Mouse (Mus musculus): ENCODE results near the gene Cd82. TPM values are rescaled to one million over a fixed set of nuclear protein-coding genes. Genes with fewer than 3 reads are reported as not detected.

The Cd82 gene
- polyA plus RNA-seq, 1 experiment from 2014 or later = 8.1 TPM

- Histone ChIP-seq H3K9ac (replicated peaks; ENCODE audit: low read depth, low read length) (no peak overlapping the region), H3K4me3 (ENCODE audit: low read depth, low read length) (no peak overlapping the region), H3K27me3 (ENCODE audit: control insufficient read depth, insufficient read depth, low read length) (peaks cover 5% of the 10 kb centered on the region; the same call in 1 of the 2 replicates), H3K4me1 (ENCODE audit: control insufficient read depth, insufficient read depth, low read length) (peaks cover 11% of the 10 kb centered on the region), H3K9me3 (ENCODE audit: control insufficient read depth, low read length) (no peaks in the 10 kb centered on the region), H3K4me2 (ENCODE audit: low read depth, low read length) (no peak overlapping the region), H3K36me3 (ENCODE audit: control insufficient read depth, insufficient read depth, low read length) (no peaks in the 10 kb centered on the region), H3K27ac (ENCODE audit: low read depth, low read length) (no peak overlapping the region)
- 81% methylated on average over 8 of the region's 8 CpGs for WGBS
- no peak for ATAC-seq (ENCODE audit: low read depth)
These were observed 4.4 kb downstream of the Cd82 start for GRCm38 (mm10) chr2:93458332-93459207.

- Histone ChIP-seq H3K36me3 (ENCODE audit: control insufficient read depth, insufficient read depth, low read length) (no peaks in the 10 kb centered on the region), H3K4me3 (ENCODE audit: low read depth, low read length) (no peak overlapping the region), H3K4me2 (ENCODE audit: low read depth, low read length) (no peak overlapping the region), H3K9me3 (ENCODE audit: control insufficient read depth, low read length) (no peaks in the 10 kb centered on the region), H3K9ac (replicated peaks; ENCODE audit: low read depth, low read length) (no peak overlapping the region), H3K27me3 (ENCODE audit: control insufficient read depth, insufficient read depth, low read length) (peaks cover 5% of the 10 kb centered on the region; the same call in 1 of the 2 replicates), H3K4me1 (ENCODE audit: control insufficient read depth, insufficient read depth, low read length) (peaks cover 11% of the 10 kb centered on the region), H3K27ac (ENCODE audit: low read depth, low read length) (no peak overlapping the region)
- no peak for ATAC-seq (ENCODE audit: low read depth)
- WGBS = 74% methylated on average over 6 of the region's 6 CpGs
These were observed 5.4 kb downstream of the Cd82 start for GRCm38 (mm10) chr2:93457426-93458130.

- H3K4me3 ChIP-seq (ENCODE audit: low read depth, low read length) = no peak overlapping the region
- 0 out of 2 replicates have a peak, but pooled peaks cover 3% of the 10 kb centered on the region for H3K4me1 ChIP-seq (ENCODE audit: control insufficient read depth, insufficient read depth, low read length)
- ATAC-seq (ENCODE audit: low read depth) = no peak
- no peak overlapping the region for H3K4me2 ChIP-seq (ENCODE audit: low read depth, low read length)
- WGBS = 58% methylated on average over 3 of the region's 3 CpGs
- no peak overlapping the region for H3K27ac ChIP-seq (ENCODE audit: low read depth, low read length)
- no peaks in the 10 kb centered on the region for H3K9me3 ChIP-seq (ENCODE audit: control insufficient read depth, low read length)
- no peaks in the 10 kb centered on the region for H3K27me3 ChIP-seq (ENCODE audit: control insufficient read depth, insufficient read depth, low read length)
- no peak overlapping the region for H3K9ac ChIP-seq (replicated peaks; ENCODE audit: low read depth, low read length)
- H3K36me3 ChIP-seq (ENCODE audit: control insufficient read depth, insufficient read depth, low read length) = no peaks in the 10 kb centered on the region
These were observed 6.8 kb downstream of the Cd82 start for GRCm38 (mm10) chr2:93456140-93456539.

GRCm38 (mm10) chr2:93454817-93455591 is 7.9 kb downstream of the Cd82 start:
- WGBS = 80% methylated on average over 3 of the region's 3 CpGs
- Histone ChIP-seq H3K27ac (ENCODE audit: low read depth, low read length) (no peak overlapping the region), H3K4me2 (ENCODE audit: low read depth, low read length) (no peak overlapping the region), H3K9ac (replicated peaks; ENCODE audit: low read depth, low read length) (no peak overlapping the region), H3K4me3 (ENCODE audit: low read depth, low read length) (no peak overlapping the region), H3K27me3 (ENCODE audit: control insufficient read depth, insufficient read depth, low read length) (no peaks in the 10 kb centered on the region), H3K9me3 (ENCODE audit: control insufficient read depth, low read length) (no peaks in the 10 kb centered on the region), H3K4me1 (ENCODE audit: control insufficient read depth, insufficient read depth, low read length) (0 out of 2 replicates have a peak, but pooled peaks cover 3% of the 10 kb centered on the region), H3K36me3 (ENCODE audit: control insufficient read depth, insufficient read depth, low read length) (no peaks in the 10 kb centered on the region)
- ATAC-seq (ENCODE audit: low read depth) = no peak

GRCm38 (mm10) chr2:93454334-93454733 is 8.6 kb downstream of the Cd82 start:
- Histone ChIP-seq H3K27me3 (ENCODE audit: control insufficient read depth, insufficient read depth, low read length) (no peaks in the 10 kb centered on the region), H3K4me1 (ENCODE audit: control insufficient read depth, insufficient read depth, low read length) (0 out of 2 replicates have a peak, but pooled peaks cover 3% of the 10 kb centered on the region), H3K4me2 (ENCODE audit: low read depth, low read length) (no peak overlapping the region), H3K9me3 (ENCODE audit: control insufficient read depth, low read length) (no peaks in the 10 kb centered on the region), H3K27ac (ENCODE audit: low read depth, low read length) (no peak overlapping the region), H3K36me3 (ENCODE audit: control insufficient read depth, insufficient read depth, low read length) (no peaks in the 10 kb centered on the region), H3K9ac (replicated peaks; ENCODE audit: low read depth, low read length) (no peak overlapping the region), H3K4me3 (ENCODE audit: low read depth, low read length) (no peak overlapping the region)
- ATAC-seq (ENCODE audit: low read depth) = no peak
- 50% methylated on average over 10 of the region's 10 CpGs for WGBS

- no peak for ATAC-seq (ENCODE audit: low read depth)
- no peaks in the 10 kb centered on the region for H3K36me3 ChIP-seq (ENCODE audit: control insufficient read depth, insufficient read depth, low read length)
- H3K27me3 ChIP-seq (ENCODE audit: control insufficient read depth, insufficient read depth, low read length) = no peaks in the 10 kb centered on the region
- H3K4me1 ChIP-seq (ENCODE audit: control insufficient read depth, insufficient read depth, low read length) = 0 out of 2 replicates have a peak, but pooled peaks cover 3% of the 10 kb centered on the region
- no peak overlapping the region for H3K4me2 ChIP-seq (ENCODE audit: low read depth, low read length)
- no peak overlapping the region for H3K9ac ChIP-seq (replicated peaks; ENCODE audit: low read depth, low read length)
- H3K9me3 ChIP-seq (ENCODE audit: control insufficient read depth, low read length) = no peaks in the 10 kb centered on the region
- H3K4me3 ChIP-seq (ENCODE audit: low read depth, low read length) = no peak overlapping the region
- H3K27ac ChIP-seq (ENCODE audit: low read depth, low read length) = no peak overlapping the region
- 76% methylated on average over 4 of the region's 4 CpGs for WGBS
These were observed 9.9 kb downstream of the Cd82 start for GRCm38 (mm10) chr2:93453046-93453445.

GRCm38 (mm10) chr2:93452506-93452905 is 10.4 kb downstream of the Cd82 start:
- Histone ChIP-seq H3K27ac (ENCODE audit: low read depth, low read length) (no peak overlapping the region), H3K4me1 (ENCODE audit: control insufficient read depth, insufficient read depth, low read length) (0 out of 2 replicates have a peak, but pooled peaks cover 3% of the 10 kb centered on the region), H3K4me3 (ENCODE audit: low read depth, low read length) (no peak overlapping the region), H3K9me3 (ENCODE audit: control insufficient read depth, low read length) (no peaks in the 10 kb centered on the region), H3K4me2 (ENCODE audit: low read depth, low read length) (no peak overlapping the region), H3K9ac (replicated peaks; ENCODE audit: low read depth, low read length) (no peak overlapping the region), H3K27me3 (ENCODE audit: control insufficient read depth, insufficient read depth, low read length) (no peaks in the 10 kb centered on the region), H3K36me3 (ENCODE audit: control insufficient read depth, insufficient read depth, low read length) (no peaks in the 10 kb centered on the region)
- WGBS = 73% methylated on average over 4 of the region's 4 CpGs
- no peak for ATAC-seq (ENCODE audit: low read depth)

GRCm38 (mm10) chr2:93452057-93452456 is 10.9 kb downstream of the Cd82 start:
- no peak overlapping the region for H3K4me3 ChIP-seq (ENCODE audit: low read depth, low read length)
- no peak overlapping the region for H3K27ac ChIP-seq (ENCODE audit: low read depth, low read length)
- H3K9ac ChIP-seq (replicated peaks; ENCODE audit: low read depth, low read length) = no peak overlapping the region
- H3K36me3 ChIP-seq (ENCODE audit: control insufficient read depth, insufficient read depth, low read length) = no peaks in the 10 kb centered on the region
- no peaks in the 10 kb centered on the region for H3K27me3 ChIP-seq (ENCODE audit: control insufficient read depth, insufficient read depth, low read length)
- WGBS = 48% methylated on average over 6 of the region's 6 CpGs
- ATAC-seq (ENCODE audit: low read depth) = no peak
- H3K4me2 ChIP-seq (ENCODE audit: low read depth, low read length) = no peak overlapping the region
- H3K9me3 ChIP-seq (ENCODE audit: control insufficient read depth, low read length) = no peaks in the 10 kb centered on the region
- 0 out of 2 replicates have a peak, but pooled peaks cover 3% of the 10 kb centered on the region for H3K4me1 ChIP-seq (ENCODE audit: control insufficient read depth, insufficient read depth, low read length)

All from neural tube, embryonic 14.5 days (tissue).